14 mouse cellular contexts compared by ENCODE assay signal in genomic region chr14:32381619-32382018, GRCm38 (mm10). TPM values are rescaled to one million over a fixed set of nuclear protein-coding genes. Genes with fewer than 3 reads are reported as not detected.
A peak's percentile ranks its signal among the peaks of the same experiment; 100 is the strongest.
DNase-seq lines count a peak whose midpoint lies in the region; ATAC-seq and TF ChIP-seq lines count a peak whose summit lies in the region.
"Had no signal": no experiment of that assay in that cellular context is flagged by ENCODE, and none has a peak within 500 bp of the region (broad histone marks: within the 10 kb centered on the region; RNA-seq: fewer than 3 reads in every experiment).

No protein-coding gene starts in this region.

- H3K36me3 ChIP-seq in heart, embryonic 13.5 days: no peaks in the 10 kb centered on the region
- H3K36me3 ChIP-seq in heart, embryonic 11.5 days (ENCODE audit: control insufficient read depth, insufficient read depth, low read length): no peaks in the 10 kb centered on the region
- H3K36me3 ChIP-seq in midbrain, embryonic 16.5 days (ENCODE audit: control insufficient read depth, insufficient read depth, low read length): no peaks in the 10 kb centered on the region
- H3K36me3 ChIP-seq in midbrain, embryonic 13.5 days: no peaks in the 10 kb centered on the region
- H3K36me3 ChIP-seq in midbrain, postnatal 0 days (ENCODE audit: insufficient read depth, low read length): no peaks in the 10 kb centered on the region
- H3K36me3 ChIP-seq: limb, embryonic 12.5 days had no signal

- no peak for TF ChIP-seq CTCF in midbrain, postnatal 0 days (IDR thresholded peaks at IDR 0.05)

- peak overlapping the region; percentile 47 for H3K4me2 ChIP-seq in heart, embryonic 13.5 days
- H3K4me2 ChIP-seq in heart, embryonic 11.5 days: no peak overlapping the region
- H3K4me2 ChIP-seq in midbrain, embryonic 16.5 days (ENCODE audit: low read length): peak overlapping the region; percentile 37
- no peak overlapping the region for H3K4me2 ChIP-seq in midbrain, embryonic 13.5 days (replicated peaks)
- H3K4me2 ChIP-seq in midbrain, postnatal 0 days (ENCODE audit: low read depth, low read length, poor library complexity, severe bottlenecking): peak overlapping the region; percentile 18; the same call in 1 of the 2 replicates
- H3K4me2 ChIP-seq: limb, embryonic 12.5 days had no signal

- no peak overlapping the region for H3K27ac ChIP-seq in heart, embryonic 13.5 days (replicated peaks)
- no peak overlapping the region for H3K27ac ChIP-seq in heart, embryonic 11.5 days (ENCODE audit: low read depth, low read length)
- H3K27ac ChIP-seq in midbrain, embryonic 16.5 days (ENCODE audit: low read length): no peak overlapping the region
- no peak overlapping the region for H3K27ac ChIP-seq in midbrain, embryonic 13.5 days
- H3K27ac ChIP-seq in midbrain, postnatal 0 days (ENCODE audit: low read depth, low read length): no peak overlapping the region
- H3K27ac ChIP-seq: layer of hippocampus, adult 2 months; limb, embryonic 12.5 days had no signal

- H3K4me3 ChIP-seq in heart, embryonic 13.5 days: peak overlapping the region; percentile 8; the same call in 1 of the 2 replicates
- H3K4me3 ChIP-seq in heart, embryonic 11.5 days (ENCODE audit: low read depth, low read length): no peak overlapping the region
- no peak overlapping the region for H3K4me3 ChIP-seq in midbrain, embryonic 16.5 days (ENCODE audit: low read depth, low read length)
- no peak overlapping the region for H3K4me3 ChIP-seq in midbrain, embryonic 13.5 days (replicated peaks)
- peak overlapping the region; percentile 1; the same call in 1 of the 2 replicates for H3K4me3 ChIP-seq in midbrain, postnatal 0 days (ENCODE audit: low read depth, low read length)
- H3K4me3 ChIP-seq: limb, embryonic 12.5 days had no signal

- H3K9ac ChIP-seq in heart, embryonic 13.5 days: no peak overlapping the region
- no peak overlapping the region for H3K9ac ChIP-seq in heart, embryonic 11.5 days (ENCODE audit: low read depth, low read length)
- H3K9ac ChIP-seq in midbrain, embryonic 16.5 days (ENCODE audit: low read depth, low read length): no peak overlapping the region
- H3K9ac ChIP-seq in midbrain, embryonic 13.5 days (replicated peaks): no peak overlapping the region
- no peak overlapping the region for H3K9ac ChIP-seq in midbrain, postnatal 0 days (replicated peaks; ENCODE audit: low read length, poor library complexity, severe bottlenecking)
- H3K9ac ChIP-seq: limb, embryonic 12.5 days had no signal

- intact Hi-C loops in left cerebral cortex, postnatal 25 days (cut with DNase I): no loop called here

- peak; percentile 50 to 64 for DNase-seq in cerebellum, postnatal 14 days
- DNase-seq in midbrain, postnatal 0 days (ENCODE audit: low spot score): peak; percentile 30
- DNase-seq in left cerebral cortex, postnatal 25 days (ENCODE audit: low spot score in 2 of 2): no peak
- DNase-seq: adrenal gland, postnatal 25 days; gastrocnemius, postnatal 36 days; kidney, adult 18-20 months; thymus, postnatal 14 days had no signal

- H3K9me3 ChIP-seq in heart, embryonic 13.5 days: no peaks in the 10 kb centered on the region
- H3K9me3 ChIP-seq in heart, embryonic 11.5 days (replicated peaks; ENCODE audit: control insufficient read depth, low read length): no peaks in the 10 kb centered on the region
- no peaks in the 10 kb centered on the region for H3K9me3 ChIP-seq in midbrain, embryonic 16.5 days (replicated peaks; ENCODE audit: control insufficient read depth, low read length, poor library complexity, severe bottlenecking)
- H3K9me3 ChIP-seq in midbrain, embryonic 13.5 days: no peaks in the 10 kb centered on the region
- no peaks in the 10 kb centered on the region for H3K9me3 ChIP-seq in midbrain, postnatal 0 days (ENCODE audit: low read length)
- H3K9me3 ChIP-seq: limb, embryonic 12.5 days had no signal

- WGBS in heart, embryonic 13.5 days: 36% methylated on average over 15 of the region's 15 CpGs
- 34% methylated on average over 15 of the region's 15 CpGs for WGBS in heart, embryonic 11.5 days (ENCODE audit: insufficient replicate concordance)
- 30% methylated on average over 15 of the region's 15 CpGs for WGBS in midbrain, embryonic 16.5 days
- WGBS in midbrain, embryonic 13.5 days: 58% methylated on average over 15 of the region's 15 CpGs
- WGBS in midbrain, postnatal 0 days: 34% methylated on average over 15 of the region's 15 CpGs

- ATAC-seq in heart, embryonic 13.5 days (ENCODE audit: extremely low read depth, insufficient number of reproducible peaks, low FRiP score, low TSS enrichment): no peak
- ATAC-seq in heart, embryonic 11.5 days (replicated peaks; ENCODE audit: insufficient number of reproducible peaks, low FRiP score, low TSS enrichment): no peak
- peak; percentile 48; the same call in 1 of the 2 replicates for ATAC-seq in midbrain, embryonic 16.5 days
- ATAC-seq in midbrain, embryonic 13.5 days: no peak
- no peak for ATAC-seq in midbrain, postnatal 0 days (ENCODE audit: low FRiP score)

- peaks cover 25% of the 10 kb centered on the region for H3K4me1 ChIP-seq in heart, embryonic 13.5 days
- H3K4me1 ChIP-seq in heart, embryonic 11.5 days (ENCODE audit: control insufficient read depth, insufficient read depth, low read length): peaks cover 9% of the 10 kb centered on the region; the same call in 1 of the 2 replicates
- H3K4me1 ChIP-seq in midbrain, embryonic 16.5 days (ENCODE audit: control insufficient read depth, insufficient read depth, low read length): peaks cover 14% of the 10 kb centered on the region; the same call in 1 of the 2 replicates
- H3K4me1 ChIP-seq in midbrain, embryonic 13.5 days (replicated peaks): peaks cover 25% of the 10 kb centered on the region
- no peaks in the 10 kb centered on the region for H3K4me1 ChIP-seq in midbrain, postnatal 0 days (ENCODE audit: insufficient read depth, low read length)

- H3K27me3 ChIP-seq in heart, embryonic 13.5 days (replicated peaks): peaks cover 70% of the 10 kb centered on the region
- peaks cover 28% of the 10 kb centered on the region for H3K27me3 ChIP-seq in heart, embryonic 11.5 days (ENCODE audit: control insufficient read depth, insufficient read depth, low read length)
- no peaks in the 10 kb centered on the region for H3K27me3 ChIP-seq in midbrain, embryonic 16.5 days (ENCODE audit: control insufficient read depth, insufficient read depth, low read depth, low read length)
- peaks cover 15% of the 10 kb centered on the region; the same call in 1 of the 2 replicates for H3K27me3 ChIP-seq in midbrain, embryonic 13.5 days
- H3K27me3 ChIP-seq in midbrain, postnatal 0 days (ENCODE audit: insufficient read depth, low read length): no peaks in the 10 kb centered on the region

RNA-seq across cellular contexts. Expression of gene 1700024G13Rik, which starts 6.6 kb away (rescaled TPM):
- polyA plus RNA-seq in heart, embryonic 13.5 days (2015; fragmentation: Nextera tagmentation; extraction: Ambion mirVana): not detected in 2 replicates
- polyA plus RNA-seq in heart, embryonic 11.5 days (2014; fragmentation: Nextera tagmentation; extraction: Ambion mirVana): not detected in 2 replicates
- polyA plus RNA-seq in midbrain, embryonic 16.5 days (2015; fragmentation: Nextera tagmentation; extraction: Ambion mirVana): 0.42 and 0.51 TPM in 2 replicates
- 0.32 TPM in 1 of 2 replicates, not detected in the other for polyA plus RNA-seq in midbrain, embryonic 13.5 days (2015; fragmentation: Nextera tagmentation; extraction: Ambion mirVana)
- total RNA-seq in midbrain, postnatal 0 days (2014; rRNA removed): 1.8 TPM in 1 of 2 replicates, not detected in the other
- 0.67 and 0.68 TPM in 2 replicates for polyA plus RNA-seq in midbrain, postnatal 0 days (2015; fragmentation: Nextera tagmentation; extraction: Ambion mirVana)
- total RNA-seq in left cerebral cortex, postnatal 25 days (2021): not detected
- total RNA-seq: adrenal gland, postnatal 25 days; gastrocnemius, postnatal 36 days; monocyte, adult 5-6 weeks had no signal
- polyA plus RNA-seq: limb, embryonic 12.5 days had no signal

RNA-seq across cellular contexts. Expression of gene Ogdhl, which starts 59.8 kb away (rescaled TPM):
- polyA plus RNA-seq in heart, embryonic 13.5 days (2015; fragmentation: Nextera tagmentation; extraction: Ambion mirVana): 14.6 and 16.1 TPM in 2 replicates
- 15.2 and 20.7 TPM in 2 replicates for polyA plus RNA-seq in heart, embryonic 11.5 days (2014; fragmentation: Nextera tagmentation; extraction: Ambion mirVana)
- 31.3 and 32.7 TPM in 2 replicates for polyA plus RNA-seq in midbrain, embryonic 16.5 days (2015; fragmentation: Nextera tagmentation; extraction: Ambion mirVana)
- 25.9 and 29.6 TPM in 2 replicates for polyA plus RNA-seq in midbrain, embryonic 13.5 days (2015; fragmentation: Nextera tagmentation; extraction: Ambion mirVana)
- 36.4 and 38.6 TPM in 2 replicates for total RNA-seq in midbrain, postnatal 0 days (2014; rRNA removed)
- polyA plus RNA-seq in midbrain, postnatal 0 days (2015; fragmentation: Nextera tagmentation; extraction: Ambion mirVana): 25.5 and 25.8 TPM in 2 replicates
- 100 to 1,000 TPM in 1 of 2 experiments, 10 to 100 TPM in 1; 94.0 to 101 TPM for total RNA-seq in left cerebral cortex, postnatal 25 days (2021)
- total RNA-seq: monocyte, adult 5-6 weeks had no signal

Comparison
In these comparisons a context has a peak if more than half of its experiments do, and no peak if none do; other contexts are left out.
1. H3K4me2 ChIP-seq: peak in heart, embryonic 13.5 days (single experiment), midbrain, embryonic 16.5 days (single experiment) and midbrain, postnatal 0 days (single experiment); none in heart, embryonic 11.5 days (single experiment) and midbrain, embryonic 13.5 days (single experiment).
2. H3K4me3 ChIP-seq: peak in heart, embryonic 13.5 days (single experiment) and midbrain, postnatal 0 days (single experiment); none in heart, embryonic 11.5 days (single experiment), midbrain, embryonic 16.5 days (single experiment) and midbrain, embryonic 13.5 days (single experiment).
3. DNase-seq: peak in cerebellum, postnatal 14 days (2 of 2) and midbrain, postnatal 0 days (single experiment); none in left cerebral cortex, postnatal 25 days (0 of 2).